Mouse (Mus musculus): ENCODE measurements around the gene Cfap44. TPM values are rescaled to one million over a fixed set of nuclear protein-coding genes. Genes with fewer than 3 reads are reported as not detected.

Gene Cfap44
- polyA plus RNA-seq, 1 experiment from 2014 or later, result 4.2 TPM

GRCm38 (mm10) chr16:44485691-44486090, 91.1 kb downstream of the Cfap44 start:
- H3K4me3 ChIP-seq (replicated peaks), result no peak overlapping the region

GRCm38 (mm10) chr16:44486612-44487011, 92.0 kb downstream of the Cfap44 start:
- no peak overlapping the region for H3K9ac ChIP-seq (replicated peaks)
- no peak overlapping the region for H3K4me3 ChIP-seq (replicated peaks)
- peak; percentile 13; the same call in 1 of the 2 replicates for ATAC-seq
- no peak overlapping the region; the same call in 1 of the 2 replicates for H3K27ac ChIP-seq
- no peaks in the 10 kb centered on the region for H3K9me3 ChIP-seq
- H3K4me1 ChIP-seq (replicated peaks), result peaks cover 28% of the 10 kb centered on the region
- H3K36me3 ChIP-seq, result peaks cover 48% of the 10 kb centered on the region
- H3K4me2 ChIP-seq (replicated peaks), result no peak overlapping the region
- 82% methylated on average over 9 of the region's 9 CpGs for WGBS
- no peaks in the 10 kb centered on the region for H3K27me3 ChIP-seq

More at GRCm38 (mm10) chr16:44485691-44486090, 91.1 kb downstream of the Cfap44 start:
- no peak overlapping the region for H3K9ac ChIP-seq (replicated peaks)
- no peak for ATAC-seq
- H3K4me1 ChIP-seq (replicated peaks), result peaks cover 28% of the 10 kb centered on the region
- H3K4me2 ChIP-seq (replicated peaks), result no peak overlapping the region
- no peaks in the 10 kb centered on the region for H3K27me3 ChIP-seq
- WGBS, result 69% methylated on average over 8 of the region's 8 CpGs
- H3K27ac ChIP-seq, result 0 out of 2 replicates have a peak overlapping the region, but pooled peaks have one; percentile 5
- peaks cover 41% of the 10 kb centered on the region for H3K36me3 ChIP-seq
- H3K9me3 ChIP-seq, result no peaks in the 10 kb centered on the region

- Histone ChIP-seq H3K27me3 (no peaks in the 10 kb centered on the region), H3K9ac (replicated peaks) (0 out of 2 replicates have a peak overlapping the region, but pooled peaks have one; percentile 37), H3K27ac (peak overlapping the region; percentile 25; the same call in 1 of the 2 replicates), H3K4me2 (replicated peaks) (no peak overlapping the region), H3K36me3 (peaks cover 54% of the 10 kb centered on the region), H3K4me3 (replicated peaks) (no peak overlapping the region), H3K9me3 (no peaks in the 10 kb centered on the region), H3K4me1 (replicated peaks) (peaks cover 23% of the 10 kb centered on the region)
- ATAC-seq, result no peak
- 68% methylated on average over 13 of the region's 13 CpGs for WGBS
Measured at GRCm38 (mm10) chr16:44487194-44487593, 92.6 kb downstream of the Cfap44 start.

GRCm38 (mm10) chr16:44491051-44491450, 96.5 kb downstream of the Cfap44 start:
- H3K4me3 ChIP-seq (replicated peaks), result no peak overlapping the region
- no peak overlapping the region for H3K4me2 ChIP-seq (replicated peaks)
- peaks cover 42% of the 10 kb centered on the region for H3K4me1 ChIP-seq (replicated peaks)
- no peak overlapping the region for H3K9ac ChIP-seq (replicated peaks)
- H3K9me3 ChIP-seq, result no peaks in the 10 kb centered on the region
- peaks cover 70% of the 10 kb centered on the region for H3K36me3 ChIP-seq
- WGBS, result 90% methylated on average over 9 of the region's 9 CpGs
- H3K27me3 ChIP-seq, result no peaks in the 10 kb centered on the region
- no peak for ATAC-seq
- no peak overlapping the region for H3K27ac ChIP-seq

DNA sequence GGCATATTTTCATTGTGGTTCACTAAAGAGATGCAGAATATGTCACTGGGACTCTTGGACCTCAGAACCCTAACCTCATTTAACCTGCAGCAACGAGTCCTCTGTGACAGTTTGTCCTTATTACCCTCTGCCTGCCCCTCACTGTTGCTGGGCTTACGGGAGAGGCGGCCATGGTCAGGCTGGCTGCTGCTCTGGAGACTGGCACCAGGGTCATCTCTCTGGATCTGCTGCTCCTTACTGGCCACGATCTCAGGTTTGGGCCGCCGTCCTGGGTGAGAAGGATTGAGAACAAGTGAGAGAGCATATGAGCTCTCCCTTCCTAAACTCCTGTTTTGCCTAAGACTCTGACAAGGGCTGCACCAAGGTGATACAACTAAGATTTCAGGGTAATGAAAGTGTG, 97.6 kb downstream of the Cfap44 start:
- Histone ChIP-seq H3K4me2 (replicated peaks) (no peak overlapping the region), H3K36me3 (peaks cover 70% of the 10 kb centered on the region), H3K9ac (replicated peaks) (no peak overlapping the region), H3K9me3 (no peaks in the 10 kb centered on the region), H3K4me3 (replicated peaks) (no peak overlapping the region), H3K27me3 (no peaks in the 10 kb centered on the region), H3K27ac (no peak overlapping the region), H3K4me1 (replicated peaks) (peaks cover 31% of the 10 kb centered on the region)
- WGBS, result 94% methylated on average over 6 of the region's 6 CpGs
- no peak for ATAC-seq

DNA sequence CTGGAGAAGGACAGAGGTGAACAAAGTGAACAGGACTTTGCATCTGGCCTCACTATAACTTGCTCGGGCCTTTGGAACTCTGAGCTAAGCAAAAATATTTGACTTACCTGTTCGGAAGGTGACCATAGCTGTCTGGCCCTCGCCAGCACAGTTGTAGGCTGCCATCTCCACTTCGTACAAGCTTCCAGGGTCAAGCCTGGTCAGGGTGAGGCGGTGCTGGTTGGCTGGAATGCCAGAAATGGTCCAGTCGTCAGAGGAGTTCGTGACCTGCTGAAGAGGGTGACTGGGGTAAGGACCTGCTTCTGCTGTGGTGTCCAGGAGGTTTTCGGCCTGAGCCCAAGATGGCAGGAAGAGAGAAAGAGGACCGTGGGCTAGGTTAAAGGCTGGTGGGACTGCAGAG, 98.1 kb downstream of the Cfap44 start:
- H3K27me3 ChIP-seq, result no peaks in the 10 kb centered on the region
- H3K4me1 ChIP-seq (replicated peaks), result peaks cover 26% of the 10 kb centered on the region
- H3K27ac ChIP-seq, result 0 out of 2 replicates have a peak overlapping the region, but pooled peaks have one; percentile 66
- peaks cover 71% of the 10 kb centered on the region for H3K36me3 ChIP-seq
- H3K4me3 ChIP-seq (replicated peaks), result no peak overlapping the region
- no peak for ATAC-seq
- H3K9me3 ChIP-seq, result no peaks in the 10 kb centered on the region
- H3K9ac ChIP-seq (replicated peaks), result no peak overlapping the region
- WGBS, result 92% methylated on average over 9 of the region's 9 CpGs
- no peak overlapping the region for H3K4me2 ChIP-seq (replicated peaks)

DNA sequence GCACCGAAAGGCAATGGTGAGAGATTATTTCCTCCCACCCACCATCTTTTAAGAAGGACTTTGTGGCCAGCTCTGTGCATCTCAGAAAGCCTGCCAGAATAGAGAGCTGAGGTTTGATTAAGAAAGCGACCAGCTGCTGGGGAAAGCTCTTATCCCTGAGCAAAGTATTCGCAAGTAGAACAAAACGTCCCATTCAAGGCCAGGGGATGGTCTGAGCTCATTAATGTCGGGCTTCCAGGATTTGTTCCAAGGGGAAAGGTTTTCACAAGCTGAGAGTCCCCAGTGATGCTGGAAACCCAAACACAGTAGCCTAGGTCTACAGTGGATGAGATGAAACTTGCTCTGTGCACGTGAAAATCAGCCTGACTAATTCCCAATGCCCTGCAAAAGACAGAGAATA, 99.3 kb downstream of the Cfap44 start:
- Histone ChIP-seq H3K9ac (replicated peaks) (no peak overlapping the region), H3K4me3 (replicated peaks) (no peak overlapping the region), H3K4me2 (replicated peaks) (no peak overlapping the region), H3K4me1 (replicated peaks) (peaks cover 26% of the 10 kb centered on the region), H3K27me3 (no peaks in the 10 kb centered on the region), H3K9me3 (no peaks in the 10 kb centered on the region; the same call in 1 of the 2 replicates), H3K36me3 (peaks cover 76% of the 10 kb centered on the region), H3K27ac (peak overlapping the region; percentile 66)
- ATAC-seq, result no peak
- 20% methylated on average over 6 of the region's 6 CpGs for WGBS

- WGBS, result 56% methylated on average over 8 of the region's 8 CpGs
- Histone ChIP-seq H3K4me1 (replicated peaks) (peaks cover 26% of the 10 kb centered on the region), H3K36me3 (peaks cover 75% of the 10 kb centered on the region), H3K27ac (peak overlapping the region; percentile 66), H3K9ac (replicated peaks) (no peak overlapping the region), H3K9me3 (no peaks in the 10 kb centered on the region; the same call in 1 of the 2 replicates), H3K27me3 (no peaks in the 10 kb centered on the region), H3K4me3 (replicated peaks) (no peak overlapping the region), H3K4me2 (replicated peaks) (no peak overlapping the region)
- ATAC-seq, result 0 out of 2 replicates have a peak, but pooled peaks have one; percentile 31
Measured at GRCm38 (mm10) chr16:44494441-44495108, 100.0 kb downstream of the Cfap44 start.

DNA sequence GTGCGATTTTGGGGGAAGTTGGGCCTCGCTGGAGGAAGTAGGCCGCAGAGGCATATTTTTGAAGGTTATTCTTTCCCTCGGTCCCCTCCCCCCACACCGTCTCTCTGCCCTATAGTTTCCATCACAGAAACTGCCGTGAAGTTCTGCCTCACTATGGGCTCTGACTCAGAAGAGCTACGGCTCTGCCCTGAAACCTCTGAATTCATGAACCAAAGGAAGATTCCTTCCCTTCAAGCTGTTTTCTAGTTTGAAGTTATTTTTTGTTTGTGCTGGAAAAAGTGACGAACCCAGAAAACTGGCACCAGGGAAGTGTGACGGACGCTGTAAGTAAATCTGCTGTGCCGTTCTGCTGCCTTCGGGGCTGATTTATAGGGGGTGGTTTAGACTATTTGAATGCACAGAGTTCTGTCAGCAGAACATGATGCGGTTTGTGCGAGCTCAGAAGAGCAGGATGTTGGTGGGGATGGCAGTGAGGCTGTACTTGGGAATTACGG, 102.4 kb downstream of the Cfap44 start:
- no peaks in the 10 kb centered on the region; the same call in 1 of the 2 replicates for H3K9me3 ChIP-seq
- no peak overlapping the region for H3K9ac ChIP-seq (replicated peaks)
- H3K36me3 ChIP-seq, result peaks cover 78% of the 10 kb centered on the region
- H3K4me1 ChIP-seq (replicated peaks), result peaks cover 26% of the 10 kb centered on the region
- no peak for ATAC-seq
- no peaks in the 10 kb centered on the region for H3K27me3 ChIP-seq
- H3K4me2 ChIP-seq (replicated peaks), result no peak overlapping the region
- H3K4me3 ChIP-seq (replicated peaks), result no peak overlapping the region
- H3K27ac ChIP-seq, result peak overlapping the region; percentile 25; the same call in 1 of the 2 replicates
- 87% methylated on average over 15 of the region's 15 CpGs for WGBS

DNA sequence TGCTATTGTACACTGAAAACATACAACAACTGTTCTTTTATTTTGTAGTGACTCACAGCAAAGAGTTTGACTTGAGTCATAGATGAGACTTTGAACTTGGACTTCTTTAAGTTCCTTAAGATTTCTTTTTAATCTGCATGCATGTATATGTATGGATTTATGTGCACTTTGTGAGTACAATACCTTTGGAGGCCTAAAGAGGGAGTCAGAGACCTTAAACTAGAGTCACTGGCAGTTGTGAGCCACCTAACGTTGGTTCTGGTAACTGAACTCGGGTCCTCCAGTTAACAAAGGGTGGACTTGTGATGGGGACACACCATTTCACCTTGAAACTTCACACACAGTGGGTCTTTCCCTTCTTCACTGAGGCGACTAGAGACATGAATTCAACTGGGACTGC, 103.9 kb downstream of the Cfap44 start:
- no peak for ATAC-seq
- H3K27ac ChIP-seq, result no peak overlapping the region
- H3K4me2 ChIP-seq (replicated peaks), result no peak overlapping the region
- no peak overlapping the region for H3K9ac ChIP-seq (replicated peaks)
- no peaks in the 10 kb centered on the region for H3K27me3 ChIP-seq
- H3K36me3 ChIP-seq, result peaks cover 79% of the 10 kb centered on the region
- 89% methylated on average over 3 of the region's 3 CpGs for WGBS
- H3K4me3 ChIP-seq (replicated peaks), result no peak overlapping the region
- no peaks in the 10 kb centered on the region; the same call in 1 of the 2 replicates for H3K9me3 ChIP-seq
- H3K4me1 ChIP-seq (replicated peaks), result peaks cover 22% of the 10 kb centered on the region

GRCm38 (mm10) chr16:44501783-44502182, 107.2 kb downstream of the Cfap44 start:
- Histone ChIP-seq H3K4me2 (replicated peaks) (no peak overlapping the region), H3K4me3 (replicated peaks) (no peak overlapping the region), H3K27me3 (no peaks in the 10 kb centered on the region), H3K9me3 (no peaks in the 10 kb centered on the region; the same call in 1 of the 2 replicates), H3K27ac (peak overlapping the region; percentile 37; the same call in 1 of the 2 replicates), H3K36me3 (peaks cover 83% of the 10 kb centered on the region), H3K9ac (replicated peaks) (no peak overlapping the region), H3K4me1 (replicated peaks) (no peaks in the 10 kb centered on the region)
- WGBS, result 91% methylated on average over 10 of the region's 10 CpGs
- ATAC-seq, result no peak

DNA sequence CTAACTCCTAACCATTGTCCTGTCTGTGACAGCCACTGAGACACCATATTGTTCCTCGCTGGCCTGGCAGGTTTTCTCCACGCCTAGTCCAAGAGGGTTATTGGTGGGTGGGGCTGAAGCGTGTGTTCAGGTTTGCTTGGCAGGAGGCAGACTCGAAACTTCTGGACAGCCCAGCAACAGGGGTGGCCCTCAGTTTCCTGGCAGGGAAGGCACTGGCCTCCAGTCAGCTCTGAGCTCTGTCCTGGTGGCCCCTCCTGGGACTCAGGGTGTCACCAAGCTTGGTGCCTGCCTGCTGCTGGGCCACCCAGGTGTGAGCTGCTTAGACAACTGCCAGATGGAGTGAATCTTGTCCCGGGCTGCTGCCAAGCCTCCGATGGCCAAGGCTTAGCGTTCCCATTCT, 107.7 kb downstream of the Cfap44 start:
- H3K4me2 ChIP-seq (replicated peaks), result no peak overlapping the region
- H3K27me3 ChIP-seq, result no peaks in the 10 kb centered on the region
- H3K4me1 ChIP-seq (replicated peaks), result peaks cover 5% of the 10 kb centered on the region
- 81% methylated on average over 7 of the region's 7 CpGs for WGBS
- no peak for ATAC-seq
- no peak overlapping the region for H3K27ac ChIP-seq
- no peak overlapping the region for H3K9ac ChIP-seq (replicated peaks)
- peaks cover 78% of the 10 kb centered on the region for H3K36me3 ChIP-seq
- no peaks in the 10 kb centered on the region; the same call in 1 of the 2 replicates for H3K9me3 ChIP-seq
- H3K4me3 ChIP-seq (replicated peaks), result no peak overlapping the region
